Mouse (Mus musculus) midbrain, embryonic 12.5 days (tissue): ENCODE measurements at regions not wholly inside any gene's neighbourhood (a gene's known extent, or its start where the extent isn't known, plus 50 kb on each side); places are given as distances from the start of the nearest gene placed in this dataset.
"Not testable (repeated sequence)": the region's sequence is repeated elsewhere in the genome, so short reads cannot be mapped to it uniquely, and the experiment has no call there.

Source experiments
- ATAC-seq: fragments of 200-750 bp; cut with Nextera tagmentation; 2 replicates; pipeline ENCODE4 v1.8.0; 2017; ENCODE audit warnings: low read depth, moderate TSS enrichment, moderate library complexity; ENCODE audit not compliant: low FRiP score
- H3K27ac ChIP-seq: fragments of 300-500 bp; sonication (generic); replicated peaks from 2 replicates; pipeline ENCODE4 v1.5.1; 2016; ENCODE audit warnings: mild to moderate bottlenecking
- H3K27me3 ChIP-seq: fragments of 300-500 bp; sonication (generic); 2 replicates; pipeline ENCODE4 v1.6.1; 2016; ENCODE audit warnings: mild to moderate bottlenecking
- H3K36me3 ChIP-seq: fragments of 300-500 bp; sonication (generic); 2 replicates; pipeline ENCODE4 v1.6.1; 2016
- H3K4me1 ChIP-seq: fragments of 300-500 bp; sonication (generic); 2 replicates; pipeline ENCODE4 v1.6.1; 2016
- H3K4me2 ChIP-seq: fragments of 300-500 bp; sonication (generic); replicated peaks from 2 replicates; pipeline ENCODE4 v1.6.1; 2016; ENCODE audit warnings: mild to moderate bottlenecking, moderate library complexity
- H3K4me3 ChIP-seq: fragments of 300-500 bp; sonication (generic); 2 replicates; pipeline ENCODE4 v1.5.1; 2016; ENCODE audit warnings: mild to moderate bottlenecking
- H3K9ac ChIP-seq: fragments of 300-500 bp; sonication (generic); replicated peaks from 2 replicates; pipeline ENCODE4 v1.6.1; 2016; ENCODE audit warnings: mild to moderate bottlenecking, moderate library complexity
- H3K9me3 ChIP-seq: fragments of 300-500 bp; sonication (generic); 2 replicates; pipeline ENCODE4 v1.6.1; 2016; ENCODE audit warnings: mild to moderate bottlenecking
- WGBS: fragments of 180-500 bp; shearing (Covaris S2); methylation state at CpG from one replicate; pipeline ENCODE4 v1.1.7; 2016; 5-methylcytosine and 5-hydroxymethylcytosine counted together

GRCm38 (mm10) chr2:53479051-53479450 is 287.5 kb downstream of the Arl6ip6 start:
- H3K9ac ChIP-seq, H3K4me1 ChIP-seq, H3K27ac ChIP-seq, H3K36me3 ChIP-seq, H3K9me3 ChIP-seq, H3K4me3 ChIP-seq, ATAC-seq, H3K27me3 ChIP-seq, H3K4me2 ChIP-seq: not testable (repeated sequence)
- WGBS: 93% methylated on average over 4 of the region's 4 CpGs

- H3K27ac ChIP-seq: no peak overlapping the region
- no peak overlapping the region for H3K4me2 ChIP-seq
- no peaks in the 10 kb centered on the region for H3K36me3 ChIP-seq
- no peaks in the 10 kb centered on the region for H3K4me1 ChIP-seq
- ATAC-seq: no peak
- no peaks in the 10 kb centered on the region for H3K9me3 ChIP-seq
- no peak overlapping the region for H3K4me3 ChIP-seq
- no peak overlapping the region for H3K9ac ChIP-seq
- WGBS: 79% methylated on average over 1 of the region's 1 CpGs
- H3K27me3 ChIP-seq: peaks cover 4% of the 10 kb centered on the region; the same call in 1 of the 2 replicates
Measured at GRCm38 (mm10) chr2:53488301-53488700, 296.8 kb downstream of the Arl6ip6 start.

- H3K27me3 ChIP-seq: no peaks in the 10 kb centered on the region
- no peak overlapping the region for H3K4me2 ChIP-seq
- H3K9me3 ChIP-seq: no peaks in the 10 kb centered on the region
- H3K9ac ChIP-seq: no peak overlapping the region
- WGBS: 68% methylated on average over 4 of the region's 4 CpGs
- H3K4me3 ChIP-seq: no peak overlapping the region
- H3K36me3 ChIP-seq: no peaks in the 10 kb centered on the region
- H3K4me1 ChIP-seq: no peaks in the 10 kb centered on the region
- no peak for ATAC-seq
- H3K27ac ChIP-seq: no peak overlapping the region
Measured at GRCm38 (mm10) chr2:53490805-53491585, 299.5 kb downstream of the Arl6ip6 start.

GRCm38 (mm10) chr2:53492788-53493187 is 301.3 kb downstream of the Arl6ip6 start:
- Histone ChIP-seq H3K9me3 (no peaks in the 10 kb centered on the region), H3K27ac (no peak overlapping the region), H3K27me3 (no peaks in the 10 kb centered on the region), H3K9ac (no peak overlapping the region), H3K4me1 (no peaks in the 10 kb centered on the region), H3K4me3 (no peak overlapping the region), H3K36me3 (no peaks in the 10 kb centered on the region), H3K4me2 (no peak overlapping the region)
- 81% methylated on average over 2 of the region's 2 CpGs for WGBS
- ATAC-seq: no peak

- Histone ChIP-seq H3K27ac (peak overlapping the region; percentile 22; the same call in 1 of the 2 replicates), H3K4me3 (no peak overlapping the region), H3K9me3 (no peaks in the 10 kb centered on the region), H3K36me3 (no peaks in the 10 kb centered on the region), H3K9ac (no peak overlapping the region), H3K27me3 (no peaks in the 10 kb centered on the region), H3K4me2 (peak overlapping the region; percentile 25), H3K4me1 (peaks cover 5% of the 10 kb centered on the region)
- peak; percentile 65 for ATAC-seq
- 45% methylated on average over 14 of the region's 14 CpGs for WGBS
Measured at GRCm38 (mm10) chr2:53501657-53502274, 310.2 kb downstream of the Arl6ip6 start.

- Histone ChIP-seq H3K9ac (no peak overlapping the region), H3K36me3 (no peaks in the 10 kb centered on the region), H3K9me3 (no peaks in the 10 kb centered on the region), H3K27ac (no peak overlapping the region), H3K4me1 (peaks cover 5% of the 10 kb centered on the region), H3K27me3 (no peaks in the 10 kb centered on the region), H3K4me3 (no peak overlapping the region), H3K4me2 (no peak overlapping the region)
- WGBS: 56% methylated on average over 4 of the region's 4 CpGs
- no peak for ATAC-seq
Measured at GRCm38 (mm10) chr2:53502275-53502667, 310.7 kb downstream of the Arl6ip6 start.

GRCm38 (mm10) chr2:53542097-53542496 is 350.6 kb downstream of the Arl6ip6 start:
- ATAC-seq: no peak
- Histone ChIP-seq H3K27ac (no peak overlapping the region), H3K9ac (no peak overlapping the region), H3K36me3 (no peaks in the 10 kb centered on the region), H3K4me2 (no peak overlapping the region), H3K9me3 (no peaks in the 10 kb centered on the region), H3K27me3 (no peaks in the 10 kb centered on the region), H3K4me3 (no peak overlapping the region), H3K4me1 (no peaks in the 10 kb centered on the region)
- 90% methylated on average over 2 of the region's 2 CpGs for WGBS

- no peaks in the 10 kb centered on the region for H3K36me3 ChIP-seq
- H3K4me2 ChIP-seq: no peak overlapping the region
- H3K9me3 ChIP-seq: no peaks in the 10 kb centered on the region
- no peaks in the 10 kb centered on the region for H3K4me1 ChIP-seq
- H3K27ac ChIP-seq: no peak overlapping the region
- no peak overlapping the region for H3K9ac ChIP-seq
- no peak for ATAC-seq
- no peaks in the 10 kb centered on the region for H3K27me3 ChIP-seq
- no peak overlapping the region for H3K4me3 ChIP-seq
- 55% methylated on average over 1 of the region's 1 CpGs for WGBS
Measured at GRCm38 (mm10) chr2:53574007-53574406, 382.5 kb downstream of the Arl6ip6 start.

GRCm38 (mm10) chr2:53605829-53606228 is 414.3 kb downstream of the Arl6ip6 start:
- ATAC-seq: no peak

GRCm38 (mm10) chr2:53619681-53620080 is 428.2 kb downstream of the Arl6ip6 start:
- no peak overlapping the region for H3K9ac ChIP-seq
- no peak for ATAC-seq
- no peaks in the 10 kb centered on the region for H3K36me3 ChIP-seq
- no peak overlapping the region for H3K4me3 ChIP-seq
- H3K4me1 ChIP-seq: no peaks in the 10 kb centered on the region
- H3K27ac ChIP-seq: no peak overlapping the region
- no peak overlapping the region for H3K4me2 ChIP-seq
- H3K27me3 ChIP-seq: no peaks in the 10 kb centered on the region
- 87% methylated on average over 3 of the region's 3 CpGs for WGBS
- no peaks in the 10 kb centered on the region for H3K9me3 ChIP-seq

More at GRCm38 (mm10) chr2:53605829-53606228, 414.3 kb downstream of the Arl6ip6 start:
- Histone ChIP-seq H3K4me2 (no peak overlapping the region), H3K4me3 (no peak overlapping the region), H3K4me1 (no peaks in the 10 kb centered on the region), H3K27ac (no peak overlapping the region), H3K9me3 (no peaks in the 10 kb centered on the region), H3K9ac (no peak overlapping the region), H3K27me3 (no peaks in the 10 kb centered on the region), H3K36me3 (no peaks in the 10 kb centered on the region)
- 88% methylated on average over 2 of the region's 2 CpGs for WGBS

- H3K4me1 ChIP-seq, ATAC-seq, H3K36me3 ChIP-seq, H3K27ac ChIP-seq, H3K9me3 ChIP-seq, H3K9ac ChIP-seq, H3K4me2 ChIP-seq, H3K4me3 ChIP-seq, H3K27me3 ChIP-seq: not testable (repeated sequence)
- 74% methylated on average over 19 of the region's 19 CpGs for WGBS
Measured at GRCm38 (mm10) chr2:53632816-53633474, 441.4 kb downstream of the Arl6ip6 start.

- Histone ChIP-seq H3K4me1 (no peaks in the 10 kb centered on the region), H3K4me3 (no peak overlapping the region), H3K27ac (no peak overlapping the region), H3K36me3 (no peaks in the 10 kb centered on the region), H3K9ac (no peak overlapping the region), H3K9me3 (no peaks in the 10 kb centered on the region), H3K27me3 (no peaks in the 10 kb centered on the region), H3K4me2 (no peak overlapping the region)
- WGBS: 83% methylated on average over 6 of the region's 6 CpGs
- no peak for ATAC-seq
Measured at GRCm38 (mm10) chr2:53668599-53669372, 416.6 kb downstream of the Rprm start.
